Mouse (Mus musculus) cerebellum, adult 8-10 months (tissue): ENCODE measurements around the gene Fbxo8.

Experiments used
- DNase-seq: peaks from one replicate; pipeline ENCODE4 v3.0.0; 2022

The Fbxo8 gene

GRCm38 (mm10) chr8:56550558-56551360, at the start of gene Fbxo8, which contains the start of gene Cep44:
Fbxo8 (plus strand) TSS chr8:56551090.
Cep44 (minus strand) TSS chr8:56551047.
- peak; percentile 83 for DNase-seq

GRCm38 (mm10) chr8:56501911-56502310, 49.0 kb upstream of the Fbxo8 start:
- no peak for DNase-seq

- no peak for DNase-seq
Measured at GRCm38 (mm10) chr8:56508318-56508951, 42.5 kb upstream of the Fbxo8 start.

GRCm38 (mm10) chr8:56508952-56509479, 41.9 kb upstream of the Fbxo8 start:
- no peak for DNase-seq

- DNase-seq: no peak
Measured at GRCm38 (mm10) chr8:56518848-56519247, 32.0 kb upstream of the Fbxo8 start.

- no peak for DNase-seq
Measured at GRCm38 (mm10) chr8:56520249-56520648, 30.6 kb upstream of the Fbxo8 start.

GRCm38 (mm10) chr8:56521051-56521450, 29.8 kb upstream of the Fbxo8 start:
- no peak for DNase-seq

- no peak for DNase-seq
Measured at GRCm38 (mm10) chr8:56528869-56529268, 22.0 kb upstream of the Fbxo8 start.

GRCm38 (mm10) chr8:56530359-56530758, 20.5 kb upstream of the Fbxo8 start:
- peak; percentile 27 for DNase-seq

GRCm38 (mm10) chr8:56540706-56541105, 10.2 kb upstream of the Fbxo8 start:
- DNase-seq: no peak

GRCm38 (mm10) chr8:56547866-56548265, 3.0 kb upstream of the Fbxo8 start:
- DNase-seq: no peak

GRCm38 (mm10) chr8:56551361-56551852, 517 bp downstream of the Fbxo8 start:
- peak; percentile 86 for DNase-seq

GRCm38 (mm10) chr8:56552045-56552444, 1.2 kb downstream of the Fbxo8 start:
- no peak for DNase-seq

GRCm38 (mm10) chr8:56552551-56553103, 1.7 kb downstream of the Fbxo8 start:
- DNase-seq: no peak

- DNase-seq: peak; percentile 43
Measured at GRCm38 (mm10) chr8:56564399-56565047, 13.6 kb downstream of the Fbxo8 start.

GRCm38 (mm10) chr8:56566856-56567255, 16.0 kb downstream of the Fbxo8 start:
- no peak for DNase-seq

- DNase-seq: no peak
Measured at GRCm38 (mm10) chr8:56580918-56581317, 30.0 kb downstream of the Fbxo8 start.

- no peak for DNase-seq
Measured at GRCm38 (mm10) chr8:56582841-56583240, 32.0 kb downstream of the Fbxo8 start.

- DNase-seq: no peak
Measured at GRCm38 (mm10) chr8:56589004-56589403, 38.1 kb downstream of the Fbxo8 start.

GRCm38 (mm10) chr8:56591084-56591483, 40.2 kb downstream of the Fbxo8 start:
- no peak for DNase-seq

- DNase-seq: no peak
Measured at GRCm38 (mm10) chr8:56591502-56591901, 40.6 kb downstream of the Fbxo8 start.

GRCm38 (mm10) chr8:56606481-56606880, 55.6 kb downstream of the Fbxo8 start:
- no peak for DNase-seq

GRCm38 (mm10) chr8:56611736-56612135, 60.8 kb downstream of the Fbxo8 start:
- no peak for DNase-seq
